8 mouse cellular contexts compared by ENCODE assay signal in genomic region chr3:80079801-80080418, GRCm38 (mm10).
DNase-seq lines count a peak whose midpoint lies in the region.

No protein-coding gene starts in this region.

- peak; percentile 54 for DNase-seq in gastrocnemius, adult 18-20 months (ENCODE audit: low spot score)
- DNase-seq in gastrocnemius, adult 8-10 months (ENCODE audit: low spot score in 2 of 2): no peak
- peak; percentile 62 for DNase-seq in cerebellum, adult 9-10 months
- DNase-seq in frontal cortex, postnatal 10 days (ENCODE audit: low spot score in 2 of 2): peak; percentile 24 to 71
- DNase-seq in induced T-regulatory cell, adult 2 months (ENCODE audit: low read depth): peak; percentile 22
- DNase-seq in left cerebral cortex, adult 9 months (ENCODE audit: low spot score in 2 of 2): peak; percentile 31 to 76
- peak; percentile 76 for DNase-seq in mesoderm, embryonic 11.5 days (ENCODE audit: low read depth, low spot score)
- peak; percentile 39 to 63 for DNase-seq in right cerebral cortex, postnatal 36 days (ENCODE audit: low spot score in 2 of 2)

Comparison
In these comparisons a context has a peak if more than half of its experiments do, and no peak if none do; other contexts are left out.
1. DNase-seq: peak in gastrocnemius, adult 18-20 months (single experiment), cerebellum, adult 9-10 months (single experiment), frontal cortex, postnatal 10 days (2 of 2), induced T-regulatory cell, adult 2 months (single experiment), left cerebral cortex, adult 9 months (2 of 2), mesoderm, embryonic 11.5 days (single experiment) and right cerebral cortex, postnatal 36 days (2 of 2); none in gastrocnemius, adult 8-10 months (0 of 2).